Mouse (Mus musculus): Measurements from ENCODE around the gene Prss8. TPM values are rescaled to one million over a fixed set of nuclear protein-coding genes. Genes with fewer than 3 reads are reported as not detected.
"Not testable (repeated sequence)": the region's sequence is repeated elsewhere in the genome, so short reads cannot be mapped to it uniquely, and the experiment has no call there.

The Prss8 gene
- polyA plus RNA-seq, 1 experiment, result 0.36 TPM

DNA sequence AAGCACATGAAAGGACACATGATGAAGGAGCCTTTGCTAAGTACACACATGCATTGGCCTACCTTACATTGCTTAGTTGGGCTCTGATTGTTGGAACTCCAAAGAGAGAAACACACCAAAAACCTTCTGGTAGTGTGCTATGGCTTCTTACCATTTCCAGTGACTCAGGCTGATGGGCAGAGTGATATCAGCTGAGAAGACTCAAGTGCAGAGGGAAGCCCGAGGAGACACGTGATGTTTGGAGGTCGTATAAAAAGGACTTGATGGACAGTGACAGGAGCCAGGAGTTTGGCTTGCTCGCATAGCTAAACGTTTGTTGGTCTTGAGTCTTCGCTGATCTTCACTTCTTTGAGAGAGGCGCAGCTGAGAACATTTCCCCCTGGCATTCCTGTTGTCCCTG is 32.4 kb downstream of the Prss8 start:
- DNase-seq (ENCODE audit: extremely low spot score in 1 of 2, low spot score in 1 of 2), result no peak

DNA sequence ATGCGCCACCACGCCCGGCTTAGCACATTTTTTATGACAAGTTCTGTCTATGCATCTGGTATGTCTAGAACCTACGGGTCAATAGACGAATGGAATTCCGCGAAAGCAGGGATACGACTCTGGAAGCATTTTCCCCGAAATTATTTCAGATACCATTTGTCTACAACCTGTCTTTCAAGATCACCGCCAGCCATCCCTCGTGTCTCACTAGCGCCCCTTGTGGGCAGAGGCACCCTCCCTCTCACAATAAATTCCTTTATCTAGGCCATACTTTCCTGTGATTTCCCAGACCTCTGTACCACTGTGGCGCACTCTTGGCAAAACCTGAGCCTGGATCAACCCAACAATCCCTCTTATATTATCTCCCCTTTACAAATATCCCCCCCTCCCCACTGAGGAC is 33.5 kb downstream of the Prss8 start:
- DNase-seq (ENCODE audit: extremely low spot score in 1 of 2, low spot score in 1 of 2), result peak in 1 of 2 experiments; percentile 65

DNA sequence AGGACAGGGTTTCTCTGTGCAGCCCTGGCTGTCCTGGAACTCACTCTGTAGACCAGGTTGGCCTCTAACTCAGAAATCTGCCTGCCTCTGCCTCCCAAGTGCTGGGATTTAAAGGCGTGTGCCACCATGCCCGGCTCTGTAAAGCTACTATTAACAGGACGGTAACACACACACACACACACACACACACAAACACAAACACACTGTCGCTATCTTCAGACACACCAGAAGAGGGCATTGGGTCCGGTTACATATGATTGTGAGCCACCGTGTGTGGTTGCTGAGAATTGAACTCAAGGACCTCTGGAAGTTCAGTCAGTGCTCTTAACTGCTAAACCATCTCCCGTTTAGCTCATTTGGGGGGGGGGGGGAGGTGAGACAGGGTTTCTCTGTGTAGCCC is 34.0 kb downstream of the Prss8 start:
- DNase-seq (ENCODE audit: extremely low spot score in 1 of 2, low spot score in 1 of 2), result not testable (repeated sequence)

DNA sequence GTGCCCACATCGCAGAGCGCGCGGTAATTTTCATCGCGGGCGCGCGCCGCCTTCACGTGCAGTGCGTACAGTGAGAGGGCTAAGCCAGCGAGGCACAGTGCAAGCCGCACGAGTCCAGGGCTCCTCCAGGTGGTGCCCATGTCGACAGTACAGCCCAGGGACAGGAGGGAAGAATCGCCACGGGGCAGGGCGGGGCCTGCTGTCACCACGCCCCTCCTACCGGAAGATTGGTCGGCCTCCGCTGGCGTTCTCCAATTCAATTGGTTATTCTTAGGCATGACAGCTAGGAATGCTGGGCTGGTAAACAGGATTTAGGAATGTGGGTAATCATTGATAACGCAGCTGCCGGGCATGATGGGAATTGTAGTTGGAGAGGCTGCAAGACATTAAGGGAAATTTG is 34.5 kb downstream of the Prss8 start, which contains the start of the genes Gm21974 and Vkorc1:
TSS of gene Gm21974 (minus strand) at position 13 of the 400 bp plus-strand sequence.
TSS of gene Vkorc1 (minus strand) at position 176 of the 400 bp plus-strand sequence.
- DNase-seq (ENCODE audit: extremely low spot score in 1 of 2, low spot score in 1 of 2), result peak; percentile 94 to 96

DNA sequence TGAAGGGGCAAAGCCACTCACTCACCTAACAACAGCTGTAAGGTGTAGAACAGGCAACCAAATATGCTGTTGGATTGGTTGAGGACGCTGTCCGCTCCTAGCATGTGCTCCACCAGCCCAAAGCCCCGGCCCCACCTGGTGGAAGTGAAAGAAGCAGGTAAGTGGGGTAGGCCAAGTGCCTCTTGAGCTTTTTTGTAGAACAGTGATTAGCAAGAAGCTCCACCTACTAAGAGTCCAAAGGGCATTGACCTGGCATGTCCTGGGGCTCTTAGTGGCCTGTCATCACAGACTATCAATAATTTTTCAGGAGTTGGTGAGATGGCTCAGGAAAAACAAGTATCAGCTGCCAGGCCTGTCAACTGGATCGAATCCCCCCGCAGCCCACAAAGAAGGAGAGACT is 35.4 kb downstream of the Prss8 start:
- DNase-seq (ENCODE audit: extremely low spot score in 1 of 2, low spot score in 1 of 2), result no peak

DNA sequence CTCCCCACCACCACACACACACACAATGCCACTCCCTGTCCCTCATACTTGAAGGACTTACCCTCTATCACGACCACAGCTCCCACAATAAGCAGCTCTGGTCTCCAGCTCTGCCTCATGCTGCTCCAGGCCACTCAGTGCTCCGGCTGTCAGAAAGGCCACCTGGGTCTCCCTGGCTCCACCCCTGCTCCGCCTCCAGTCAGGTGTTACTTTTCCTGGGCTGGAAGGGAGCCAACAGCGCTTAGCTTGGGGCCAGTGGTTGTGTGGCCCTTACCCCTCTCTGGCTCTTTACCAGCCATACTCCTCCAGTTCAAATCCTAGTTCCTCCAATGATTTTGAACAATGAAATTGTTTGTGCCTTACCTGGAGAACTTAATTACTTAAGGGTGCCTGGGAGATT is 39.1 kb downstream of the Prss8 start, which contains the start of gene Prss53:
TSS of gene Prss53 (minus strand) at position 173 of the 400 bp plus-strand sequence.
- no peak for DNase-seq (ENCODE audit: extremely low spot score in 1 of 2, low spot score in 1 of 2)

DNA sequence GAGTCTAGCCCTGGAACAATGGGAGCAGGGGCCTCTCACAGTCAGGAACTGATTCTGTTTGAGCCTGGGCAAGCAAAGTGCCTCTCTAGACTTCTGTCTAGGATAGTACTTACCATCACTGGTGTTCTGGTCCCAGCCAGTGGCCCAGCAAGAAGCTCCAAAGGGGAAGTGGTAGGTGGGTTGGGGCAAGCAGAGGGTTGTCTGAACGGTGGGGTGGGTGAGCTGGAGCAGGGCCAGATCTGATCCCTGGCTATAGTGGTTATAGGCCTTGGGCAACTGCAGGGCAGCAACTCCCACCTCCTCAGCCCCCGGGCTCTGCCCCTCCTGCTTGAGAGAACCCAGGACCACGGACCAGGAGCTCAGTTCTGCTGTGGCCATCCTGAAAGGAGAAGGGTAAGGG is 41.1 kb downstream of the Prss8 start:
- no peak for DNase-seq (ENCODE audit: extremely low spot score in 1 of 2, low spot score in 1 of 2)

DNA sequence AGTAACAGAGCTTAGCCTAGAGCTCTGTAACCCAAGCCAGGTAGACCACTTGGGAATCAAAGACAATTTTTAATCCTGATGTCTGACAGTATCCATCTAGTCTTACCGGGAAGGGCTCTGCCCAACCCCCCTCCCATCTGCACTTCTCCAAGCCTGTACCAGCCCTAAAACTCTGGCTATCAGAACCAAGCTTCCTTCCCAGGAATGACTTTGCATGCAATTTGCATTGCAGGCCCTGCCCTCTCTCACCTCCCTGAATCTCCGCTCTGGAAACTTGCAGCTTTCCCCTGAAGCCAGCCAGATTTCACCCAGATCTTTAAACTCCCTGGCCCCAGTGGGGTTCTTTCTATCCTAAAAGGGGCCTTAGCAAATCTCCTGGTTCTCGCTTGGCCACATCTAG is 42.1 kb downstream of the Prss8 start:
- DNase-seq (ENCODE audit: extremely low spot score in 1 of 2, low spot score in 1 of 2), result no peak

DNA sequence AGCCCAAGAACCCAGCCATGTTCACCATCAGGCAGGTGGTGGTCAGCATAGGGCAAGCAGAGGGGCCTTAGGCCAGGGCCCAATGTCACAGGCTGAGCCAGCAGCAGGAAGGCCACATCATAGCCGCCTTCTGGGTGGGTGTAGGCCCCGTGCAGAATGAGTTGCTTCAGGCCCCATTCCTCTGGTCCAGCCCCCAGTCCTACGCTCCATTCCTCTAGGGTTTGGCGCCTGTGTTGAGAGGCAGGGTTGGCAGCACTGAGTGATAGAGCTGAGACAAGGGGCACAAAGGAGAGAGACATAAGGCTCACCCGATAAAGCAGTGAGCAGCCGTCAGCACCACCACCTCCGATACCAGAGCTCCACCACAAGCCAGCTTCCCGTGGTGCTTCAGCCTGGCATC is 42.7 kb downstream of the Prss8 start:
- no peak for DNase-seq (ENCODE audit: extremely low spot score in 1 of 2, low spot score in 1 of 2)

DNA sequence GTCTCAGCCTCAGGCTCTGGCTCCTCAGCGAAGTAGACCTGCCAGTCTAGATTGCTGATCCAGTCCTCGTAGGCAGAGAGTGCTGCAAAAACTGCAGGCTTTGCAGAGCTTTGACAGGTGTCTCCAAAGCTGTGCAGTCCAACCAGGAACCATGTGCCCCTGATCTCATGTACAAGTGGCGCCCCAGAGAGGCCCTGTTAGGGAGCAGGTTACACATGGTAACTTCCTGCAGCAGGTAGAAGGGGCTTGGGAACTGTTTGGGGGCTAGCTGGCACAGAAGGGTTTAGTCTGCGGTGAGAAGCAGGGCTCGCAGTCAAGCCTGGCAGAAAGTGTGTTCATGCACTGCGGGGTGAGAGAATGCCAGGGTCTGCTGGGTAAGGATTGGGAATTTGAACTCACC is 43.4 kb downstream of the Prss8 start:
- no peak for DNase-seq (ENCODE audit: extremely low spot score in 1 of 2, low spot score in 1 of 2)

DNA sequence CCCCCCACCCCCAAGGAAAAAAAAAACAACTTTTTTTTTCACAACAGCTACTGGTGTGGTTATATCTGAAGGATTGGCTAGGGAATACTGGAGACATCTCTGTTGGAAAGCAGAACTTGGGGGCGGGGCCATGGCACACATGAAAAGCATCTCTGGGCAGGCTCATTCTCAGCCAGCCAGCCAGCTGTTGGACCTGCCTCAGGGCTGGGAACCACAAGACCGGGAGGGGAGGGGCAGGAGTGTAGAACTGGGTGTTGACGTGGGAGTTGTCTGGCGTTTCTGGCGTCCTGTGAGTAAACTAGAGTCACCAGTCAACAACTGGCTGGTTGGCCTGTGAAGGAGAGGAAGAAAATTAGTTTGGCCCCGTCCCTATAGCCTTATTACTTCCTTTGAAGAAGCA is 44.0 kb downstream of the Prss8 start:
- DNase-seq (ENCODE audit: extremely low spot score in 1 of 2, low spot score in 1 of 2), result peak in 1 of 2 experiments; percentile 35

DNA sequence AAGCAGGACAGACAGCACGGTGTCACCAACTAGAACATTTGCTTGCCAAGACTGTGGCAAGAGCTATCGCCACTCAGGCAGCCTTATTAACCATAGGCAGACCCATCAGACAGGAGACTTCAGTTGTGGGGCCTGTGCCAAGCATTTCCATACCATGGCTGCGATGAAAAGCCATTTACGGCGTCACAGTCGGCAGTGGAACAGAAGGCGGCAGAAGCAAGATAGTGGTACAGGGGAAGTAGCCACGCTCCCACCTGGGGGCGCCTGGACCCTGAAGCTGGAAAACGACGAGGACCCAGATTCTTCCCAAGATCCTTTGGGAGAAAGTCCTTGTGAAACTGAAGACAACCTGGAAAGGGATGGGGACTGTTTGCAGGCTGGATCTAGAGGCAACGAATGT is 49.5 kb downstream of the Prss8 start:
- DNase-seq (ENCODE audit: extremely low spot score in 1 of 2, low spot score in 1 of 2), result no peak

DNA sequence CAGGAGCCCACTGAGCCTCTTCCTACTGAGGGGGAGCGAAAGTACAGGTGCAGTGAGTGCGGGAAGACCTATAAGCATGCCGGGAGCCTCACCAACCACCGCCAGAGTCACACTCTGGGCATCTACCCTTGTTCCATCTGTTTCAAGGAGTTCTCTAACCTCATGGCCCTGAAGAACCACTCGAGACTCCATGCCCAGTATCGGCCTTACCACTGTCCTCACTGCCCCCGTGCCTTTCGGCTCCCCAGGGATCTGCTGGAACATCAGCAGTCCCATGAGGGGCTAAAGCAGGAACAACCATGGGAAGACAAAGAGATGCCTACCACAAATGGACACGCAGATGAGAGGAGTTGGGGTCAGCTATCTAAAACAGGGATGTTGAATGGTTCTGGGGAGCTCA is 50.6 kb downstream of the Prss8 start:
- DNase-seq (ENCODE audit: extremely low spot score in 1 of 2, low spot score in 1 of 2), result no peak

DNA sequence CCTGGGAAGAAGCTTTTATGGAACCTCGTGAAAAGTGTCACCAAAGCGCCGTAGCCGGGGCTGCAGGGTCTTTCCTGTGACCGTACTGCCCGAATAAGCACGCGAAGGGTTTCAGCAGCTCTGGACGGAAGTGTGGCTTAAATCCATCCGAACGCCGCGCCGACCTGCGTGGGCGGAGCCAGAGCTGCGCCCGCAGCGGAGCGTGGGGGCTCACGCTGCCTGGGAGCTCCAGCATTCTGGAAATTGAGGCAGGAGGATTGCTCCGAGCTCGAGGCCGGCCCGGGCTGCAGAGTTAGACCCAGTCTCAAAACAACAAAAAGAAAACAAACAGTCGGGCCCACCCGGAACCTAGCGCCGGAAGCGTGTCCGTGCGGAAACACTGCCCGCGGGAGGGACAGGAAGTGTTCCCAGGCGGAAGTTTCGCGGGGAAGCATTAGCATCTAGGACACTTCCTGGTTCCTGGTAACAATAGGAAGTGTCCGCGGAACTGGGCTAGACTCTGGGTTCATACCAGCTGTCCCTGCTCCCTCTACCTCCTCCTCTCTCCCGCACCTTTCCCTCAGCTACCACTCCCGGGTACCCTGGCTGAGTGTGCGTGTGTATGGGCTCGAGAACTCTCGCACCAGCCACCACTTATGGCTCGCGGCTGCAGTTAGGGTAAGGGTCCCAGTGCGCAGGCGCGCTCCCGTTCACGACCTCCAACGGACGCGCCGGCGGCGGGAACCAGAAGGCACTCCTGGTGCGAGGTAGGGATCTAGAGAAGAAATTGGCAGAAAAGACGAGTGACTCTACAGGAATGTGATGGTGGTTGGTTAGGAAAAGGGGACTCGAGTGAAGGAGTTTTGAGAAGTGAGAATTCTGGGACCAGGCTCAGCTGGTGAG is 53.2 kb downstream of the Prss8 start, which contains the start of gene Zfp668:
TSS of gene Zfp668 (minus strand) at position 362 of the 882 bp plus-strand sequence.
- peak; percentile 78 to 95 for DNase-seq (ENCODE audit: extremely low spot score in 1 of 2, low spot score in 1 of 2)

DNA sequence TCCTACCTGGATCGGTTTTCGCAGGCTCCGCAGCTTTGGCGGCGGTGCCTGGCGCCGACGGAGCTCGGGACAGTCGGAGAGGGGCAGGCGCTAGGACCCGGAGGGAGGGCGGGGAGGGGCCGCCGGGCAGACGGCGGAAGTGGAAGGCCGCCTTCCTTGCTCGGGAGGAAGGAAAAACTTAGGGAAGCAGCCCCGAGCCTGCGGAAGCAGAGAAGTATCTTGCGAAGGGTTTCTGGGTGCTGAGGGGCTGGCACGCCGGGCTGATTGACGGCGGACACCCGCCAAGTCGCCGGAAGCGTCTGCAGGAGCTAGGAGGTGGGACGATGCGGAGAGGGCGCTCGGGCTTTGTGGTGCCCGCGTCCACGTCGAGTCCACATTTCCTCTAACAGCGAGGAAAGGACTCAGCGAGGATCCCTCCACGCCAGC is 53.9 kb downstream of the Prss8 start, which contains the start of gene Zfp646:
TSS of gene Zfp646 (plus strand) at position 181 of the 426 bp plus-strand sequence.
- DNase-seq (ENCODE audit: extremely low spot score in 1 of 2, low spot score in 1 of 2), result peak in 1 of 2 experiments; percentile 66

Other genes with a start within 250 kb of the Prss8 start
- gene Bcl7c, start 221.2 kb downstream of the Prss8 start, polyA plus RNA-seq (2012; rRNA removed), result 23.3 and 25.7 TPM in 2 replicates
- 6.0 and 6.4 TPM in 2 replicates for gene Ctf1, start 217.4 kb downstream of the Prss8 start, polyA plus RNA-seq (2012; rRNA removed)
- gene Ctf2, start 197.9 kb downstream of the Prss8 start, polyA plus RNA-seq (2012; rRNA removed), result not detected in 2 replicates
- 58.3 and 62.6 TPM in 2 replicates for gene Fbxl19, start 185.6 kb downstream of the Prss8 start, polyA plus RNA-seq (2012; rRNA removed)
- 19.9 and 20.6 TPM in 2 replicates for gene Orai3, start 160.3 kb downstream of the Prss8 start, polyA plus RNA-seq (2012; rRNA removed)
- gene Setd1a, start 153.4 kb downstream of the Prss8 start, polyA plus RNA-seq (2012; rRNA removed), result 20.2 and 21.8 TPM in 2 replicates
- gene Gm49388, start 144.5 kb downstream of the Prss8 start, polyA plus RNA-seq (2012; rRNA removed), result 0.06 TPM in 1 of 2 replicates, not detected in the other
- 15.7 and 17.3 TPM in 2 replicates for gene Hsd3b7, start 129.5 kb downstream of the Prss8 start, polyA plus RNA-seq (2012; rRNA removed)
- gene Stx4a, start 105.8 kb downstream of the Prss8 start, polyA plus RNA-seq (2012; rRNA removed), result 121 and 127 TPM in 2 replicates
- 374 and 443 TPM in 2 replicates for gene Stx1b, start 105.6 kb downstream of the Prss8 start, polyA plus RNA-seq (2012; rRNA removed)
- 16.0 TPM in 2 replicates for gene Zfp646, start 53.9 kb downstream of the Prss8 start, polyA plus RNA-seq (2012; rRNA removed)
- 13.9 and 15.1 TPM in 2 replicates for gene Zfp668, start 53.3 kb downstream of the Prss8 start, polyA plus RNA-seq (2012; rRNA removed)
- 4.7 and 5.2 TPM in 2 replicates for gene Prss53, start 39.1 kb downstream of the Prss8 start, polyA plus RNA-seq (2012; rRNA removed)
- gene Gm21974, start 34.6 kb downstream of the Prss8 start, polyA plus RNA-seq (2012; rRNA removed), result not detected in 2 replicates
- gene Vkorc1, start 34.5 kb downstream of the Prss8 start, polyA plus RNA-seq (2012; rRNA removed), result 54.6 and 68.7 TPM in 2 replicates
- gene Bckdk, start 26.0 kb downstream of the Prss8 start, polyA plus RNA-seq (2012; rRNA removed), result 50.4 and 51.0 TPM in 2 replicates
- gene Kat8, start 17.6 kb downstream of the Prss8 start, polyA plus RNA-seq (2012; rRNA removed), result 37.3 and 39.1 TPM in 2 replicates
- 14.0 and 15.0 TPM in 2 replicates for gene Prss36, start 16.6 kb upstream of the Prss8 start, polyA plus RNA-seq (2012; rRNA removed)
- 446 and 481 TPM in 2 replicates for gene Fus, start 37.4 kb upstream of the Prss8 start, polyA plus RNA-seq (2012; rRNA removed)
- gene Pycard, start 63.8 kb upstream of the Prss8 start, polyA plus RNA-seq (2012; rRNA removed), result 7.5 and 10.1 TPM in 2 replicates
- gene Trim72, start 73.8 kb upstream of the Prss8 start, polyA plus RNA-seq (2012; rRNA removed), result 2.5 and 2.8 TPM in 2 replicates
- 9.4 and 14.6 TPM in 2 replicates for gene Itgam, start 132.5 kb upstream of the Prss8 start, polyA plus RNA-seq (2012; rRNA removed)
- gene Gm49368, start 132.6 kb upstream of the Prss8 start, polyA plus RNA-seq (2012; rRNA removed), result 0.02 TPM in 1 of 2 replicates, not detected in the other
- gene Itgax, start 199.4 kb upstream of the Prss8 start, polyA plus RNA-seq (2012; rRNA removed), result 0.30 and 0.32 TPM in 2 replicates
- 0.06 and 0.19 TPM in 2 replicates for gene Itgad, start 224.3 kb upstream of the Prss8 start, polyA plus RNA-seq (2012; rRNA removed)

Measured in frontal cortex, adult 2 months (tissue).